Comparison of ENCODE assay signal across 9 mouse cellular contexts in the genomic region with DNA sequence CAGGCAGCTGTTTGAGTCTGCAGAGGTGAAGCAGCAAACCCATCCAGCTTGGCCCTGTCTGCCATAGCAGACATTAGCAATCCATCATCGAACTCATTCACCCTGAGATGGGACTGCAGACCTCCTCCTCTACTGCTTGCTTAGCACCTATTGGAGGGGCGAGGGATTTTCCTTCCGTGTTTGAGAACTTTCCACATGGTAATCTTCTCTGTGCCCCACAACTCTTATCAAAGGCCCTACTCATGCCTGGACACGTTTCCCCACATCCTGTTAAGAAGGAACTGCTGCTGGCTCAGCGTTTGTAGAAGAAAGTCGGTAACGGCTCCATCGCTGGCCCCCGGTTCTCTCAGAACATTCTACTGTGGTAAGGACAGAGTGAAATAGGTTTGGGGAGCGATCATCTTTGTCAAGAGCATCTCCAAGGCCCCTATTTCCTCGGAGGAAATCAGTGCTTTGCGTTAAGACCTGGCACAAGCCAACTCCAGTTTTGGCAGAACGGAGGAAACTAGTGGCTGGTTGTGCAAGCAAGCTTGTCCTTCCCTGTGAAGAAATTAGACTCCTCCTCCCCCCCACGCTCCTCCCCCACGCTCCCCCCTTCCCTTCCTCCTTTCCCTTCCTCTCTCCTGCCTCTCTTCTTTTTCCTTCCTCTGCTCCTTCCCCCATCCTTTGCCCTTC. TPM values are rescaled to one million over a fixed set of nuclear protein-coding genes. Genes with fewer than 3 reads are reported as not detected.
A peak's percentile ranks its signal among the peaks of the same experiment; 100 is the strongest.
DNase-seq lines count a peak whose midpoint lies in the region; ATAC-seq and TF ChIP-seq lines count a peak whose summit lies in the region.
"Had no signal": no experiment of that assay in that cellular context is flagged by ENCODE, and none has a peak within 500 bp of the region (broad histone marks: within the 10 kb centered on the region; RNA-seq: fewer than 3 reads in every experiment).

No protein-coding gene starts in this region.

- no peaks in the 10 kb centered on the region for H3K27me3 ChIP-seq in intestine, postnatal 0 days (replicated peaks; ENCODE audit: control insufficient read depth, insufficient read depth, low read length)
- H3K27me3 ChIP-seq: neural tube, embryonic 12.5 days had no signal

- H3K4me2 ChIP-seq in intestine, postnatal 0 days (replicated peaks; ENCODE audit: low read depth), result peak overlapping the region; percentile 48

- intact Hi-C loops in gastrocnemius, postnatal 36 days (cut with DNase I), result no loop called here

- peak; percentile 29 for DNase-seq in embryo, embryonic 10.5 days (ENCODE audit: low spot score)
- no peak for DNase-seq in embryo, embryonic 9.5 days (ENCODE audit: extremely low spot score)
- DNase-seq in MN1 (ENCODE audit: low spot score), result peak; percentile 87
- peak; percentile 52 to 57 for DNase-seq in gastrocnemius, postnatal 36 days
- peak; percentile 68 for DNase-seq in lung, postnatal 25 days (ENCODE audit: low spot score)
- peak; percentile 63 for DNase-seq in testis, postnatal 10 days (ENCODE audit: low spot score)
- DNase-seq in layer of hippocampus, postnatal 25 days (ENCODE audit: extremely low spot score in 1 of 2, low spot score in 1 of 2), result no peak

- 0 out of 2 replicates have a peak overlapping the region, but pooled peaks have one; percentile 22 for H3K9ac ChIP-seq in intestine, postnatal 0 days (ENCODE audit: low read depth, low read length)
- H3K9ac ChIP-seq: neural tube, embryonic 12.5 days had no signal

- no peaks in the 10 kb centered on the region for H3K36me3 ChIP-seq in intestine, postnatal 0 days (ENCODE audit: control insufficient read depth, insufficient read depth)
- H3K36me3 ChIP-seq: neural tube, embryonic 12.5 days had no signal

- WGBS in intestine, postnatal 0 days, result 41% methylated on average over 15 of the region's 15 CpGs

- no peak for ATAC-seq in intestine, postnatal 0 days

- H3K4me3 ChIP-seq in intestine, postnatal 0 days (ENCODE audit: low read depth, low read length), result peak overlapping the region; percentile 21; the same call in 1 of the 2 replicates
- H3K4me3 ChIP-seq: neural tube, embryonic 12.5 days had no signal

- peak overlapping the region; percentile 63 for H3K27ac ChIP-seq in intestine, postnatal 0 days (ENCODE audit: low read depth, low read length)
- H3K27ac ChIP-seq: neural tube, embryonic 12.5 days had no signal

- no peak; the same call in 1 of the 2 replicates for TF ChIP-seq CTCF in intestine, postnatal 0 days (IDR thresholded peaks at IDR 0.05; ENCODE audit: low read depth)

- no peaks in the 10 kb centered on the region for H3K4me1 ChIP-seq in intestine, postnatal 0 days (replicated peaks; ENCODE audit: control insufficient read depth, insufficient read depth, low read length)
- H3K4me1 ChIP-seq: neural tube, embryonic 12.5 days had no signal

- H3K9me3 ChIP-seq in intestine, postnatal 0 days (ENCODE audit: control insufficient read depth), result no peaks in the 10 kb centered on the region
- H3K9me3 ChIP-seq: neural tube, embryonic 12.5 days had no signal

RNA-seq across cellular contexts. Expression of a gene that starts 4.9 kb away (rescaled TPM):
- not detected for total RNA-seq in gastrocnemius, postnatal 36 days (2021)
- polyA plus RNA-seq in intestine, postnatal 0 days (2015; fragmentation: Nextera tagmentation; extraction: Ambion mirVana), result not detected in 2 replicates
- total RNA-seq in layer of hippocampus, postnatal 25 days (2021), result under 1 TPM; 0.74 to 0.94 TPM
- polyA plus RNA-seq: neural tube, embryonic 12.5 days had no signal

RNA-seq across cellular contexts. Expression of a gene that starts 12.6 kb away (rescaled TPM):
- 100 to 1,000 TPM; 138 to 139 TPM for total RNA-seq in gastrocnemius, postnatal 36 days (2021)
- polyA plus RNA-seq in intestine, postnatal 0 days (2015; fragmentation: Nextera tagmentation; extraction: Ambion mirVana), result 138 and 144 TPM in 2 replicates
- total RNA-seq in layer of hippocampus, postnatal 25 days (2021), result 100 to 1,000 TPM; 208 to 211 TPM

RNA-seq across cellular contexts. Expression of a gene that starts 44.8 kb away (rescaled TPM):
- 1,000 to 10,000 TPM in 1 of 2 experiments, 100 to 1,000 TPM in 1; 404 to 1,700 TPM for total RNA-seq in gastrocnemius, postnatal 36 days (2021)
- not detected in 2 replicates for polyA plus RNA-seq in intestine, postnatal 0 days (2015; fragmentation: Nextera tagmentation; extraction: Ambion mirVana)
- total RNA-seq in layer of hippocampus, postnatal 25 days (2021), result under 1 TPM in 1 of 2 experiments, not detected in 1; 0.91 TPM

Comparison
In these comparisons a context has a peak if more than half of its experiments do, and no peak if none do; other contexts are left out.
1. DNase-seq: peak in embryo, embryonic 10.5 days (single experiment), MN1 (single experiment), gastrocnemius, postnatal 36 days (2 of 2), lung, postnatal 25 days (single experiment) and testis, postnatal 10 days (single experiment); none in embryo, embryonic 9.5 days (single experiment) and layer of hippocampus, postnatal 25 days (0 of 2).
2. RNA of a gene that starts 44.8 kb away (total RNA-seq): 404 to 1,700 TPM in gastrocnemius, postnatal 36 days; 0.91 TPM in layer of hippocampus, postnatal 25 days; every median in the first group is over 100 times any median in the second.